Mouse (Mus musculus) thymus, postnatal 25 days (tissue): Measurements from ENCODE around the gene Sp1.
A peak's percentile ranks its signal among the peaks of the same experiment; 100 is the strongest.

Experiments
- DNase-seq: peaks from one replicate; pipeline ENCODE4 v3.0.0; 2022

Gene Sp1

GRCm38 (mm10) chr15:102405489-102406195, at the start of gene Sp1:
TSS of gene Sp1 (plus strand) at chr15:102406143.
- peak; percentile 98 for DNase-seq

- DNase-seq, result no peak
Observed at GRCm38 (mm10) chr15:102356501-102357325, 49.2 kb upstream of the Sp1 start.

- DNase-seq, result peak; percentile 16
Observed at GRCm38 (mm10) chr15:102358126-102358525, 47.8 kb upstream of the Sp1 start.

- no peak for DNase-seq
Observed at GRCm38 (mm10) chr15:102358834-102359233, 47.1 kb upstream of the Sp1 start.

GRCm38 (mm10) chr15:102362648-102363047, 43.3 kb upstream of the Sp1 start:
- DNase-seq, result no peak

GRCm38 (mm10) chr15:102364678-102365077, 41.3 kb upstream of the Sp1 start:
- no peak for DNase-seq

- no peak for DNase-seq
Observed at GRCm38 (mm10) chr15:102366238-102366637, 39.7 kb upstream of the Sp1 start.

- DNase-seq, result no peak
Observed at GRCm38 (mm10) chr15:102366733-102367344, 39.1 kb upstream of the Sp1 start, which contains the start of gene Sp7. TSS of gene Sp7 (minus strand) at chr15:102367182.

GRCm38 (mm10) chr15:102369972-102370371, 36.0 kb upstream of the Sp1 start:
- no peak for DNase-seq

- no peak for DNase-seq
Observed at GRCm38 (mm10) chr15:102370727-102371126, 35.2 kb upstream of the Sp1 start.

GRCm38 (mm10) chr15:102376453-102377162, 29.3 kb upstream of the Sp1 start:
- DNase-seq, result peak; percentile 61

- peak; percentile 87 for DNase-seq
Observed at GRCm38 (mm10) chr15:102377163-102377543, 28.8 kb upstream of the Sp1 start.

- peak; percentile 32 for DNase-seq
Observed at GRCm38 (mm10) chr15:102377810-102378262, 28.1 kb upstream of the Sp1 start.

GRCm38 (mm10) chr15:102381575-102381974, 24.4 kb upstream of the Sp1 start:
- peak; percentile 74 for DNase-seq

- no peak for DNase-seq
Observed at GRCm38 (mm10) chr15:102383671-102384070, 22.3 kb upstream of the Sp1 start.

GRCm38 (mm10) chr15:102386640-102387039, 19.3 kb upstream of the Sp1 start:
- no peak for DNase-seq

- DNase-seq, result no peak
Observed at GRCm38 (mm10) chr15:102388942-102389341, 17.0 kb upstream of the Sp1 start.

- no peak for DNase-seq
Observed at GRCm38 (mm10) chr15:102392520-102392919, 13.4 kb upstream of the Sp1 start.

GRCm38 (mm10) chr15:102393584-102394014, 12.3 kb upstream of the Sp1 start:
- DNase-seq, result no peak

- no peak for DNase-seq
Observed at GRCm38 (mm10) chr15:102395061-102395460, 10.9 kb upstream of the Sp1 start.

GRCm38 (mm10) chr15:102398629-102399028, 7.3 kb upstream of the Sp1 start:
- no peak for DNase-seq
